ENCODE assay signal across 20 mouse cellular contexts in the genomic region with DNA sequence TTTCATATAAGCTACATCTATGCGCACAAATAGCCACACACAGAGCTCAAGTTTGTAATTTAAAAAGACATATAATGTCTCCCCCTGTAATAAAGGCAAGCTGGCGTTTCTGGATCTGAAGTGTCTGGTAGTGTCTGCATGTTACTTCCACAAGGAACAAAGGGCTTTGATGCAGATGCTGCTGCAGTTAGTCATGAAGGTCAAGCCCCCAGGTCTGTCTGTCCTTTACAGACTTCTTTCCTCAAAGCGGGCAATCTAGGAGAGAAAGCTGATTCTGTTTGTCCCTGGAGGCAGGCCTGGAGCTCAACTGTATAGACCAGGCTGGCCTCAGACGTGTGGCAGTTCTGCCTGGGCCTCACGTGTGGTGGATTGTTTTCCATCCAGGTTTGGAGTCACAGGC. TPM values are rescaled to one million over a fixed set of nuclear protein-coding genes. Genes with fewer than 3 reads are reported as not detected.
A peak's percentile ranks its signal among the peaks of the same experiment; 100 is the strongest.
DNase-seq lines count a peak whose midpoint lies in the region; ATAC-seq and TF ChIP-seq lines count a peak whose summit lies in the region.
"Had no signal": no experiment of that assay in that cellular context is flagged by ENCODE, and none has a peak within 500 bp of the region (broad histone marks: within the 10 kb centered on the region; RNA-seq: fewer than 3 reads in every experiment).

No protein-coding gene starts in this region.

- DNase-seq in stomach, postnatal 0 days (ENCODE audit: low spot score): no peak
- DNase-seq in ES-E14 (ENCODE audit: low read depth, low spot score): no peak
- DNase-seq in spleen, postnatal 36 days (ENCODE audit: low spot score in 2 of 2): no peak
- no peak for DNase-seq in lung, postnatal 14 days
- DNase-seq in gastrocnemius, postnatal 25 days: no peak
- DNase-seq: adrenal gland, adult 2 months; adrenal gland, postnatal 25 days; cerebellum, adult 2 months; cerebellum, postnatal 10 days; gastrocnemius, postnatal 14 days; heart, postnatal 36 days had no signal

- H3K4me1 ChIP-seq in stomach, embryonic 16.5 days (ENCODE audit: control insufficient read depth, insufficient read depth, low read length): peaks cover 18% of the 10 kb centered on the region
- H3K4me1 ChIP-seq in stomach, postnatal 0 days (replicated peaks; ENCODE audit: control insufficient read depth, insufficient read depth): no peaks in the 10 kb centered on the region; the same call in 1 of the 2 replicates
- H3K4me1 ChIP-seq in ES-E14 (ENCODE audit: control insufficient read depth in 2 of 2, insufficient read depth in 2 of 2, low read length in 2 of 2, poor library complexity in 1 of 2): peaks cover 11 to 44% of the 10 kb centered on the region in 2 experiments
- 0 out of 2 replicates have a peak, but pooled peaks cover 3% of the 10 kb centered on the region for H3K4me1 ChIP-seq in embryonic facial prominence, embryonic 12.5 days
- H3K4me1 ChIP-seq: forebrain, embryonic 15.5 days; hindbrain, embryonic 15.5 days had no signal

- TF ChIP-seq EP300 in stomach, postnatal 0 days (optimal IDR thresholded peaks at IDR 0.05): no peak

- 62% methylated on average over 5 of the region's 5 CpGs for WGBS in stomach, embryonic 16.5 days
- 61% methylated on average over 5 of the region's 5 CpGs for WGBS in stomach, postnatal 0 days
- WGBS in embryonic facial prominence, embryonic 12.5 days: 27% methylated on average over 5 of the region's 5 CpGs

- in situ Hi-C loops in ES-E14 (cut with MboI; ENCODE audit: low sequenced_read_pairs in 2 of 2, unreplicated experiment in 2 of 2): no loop called here

- no peak for ATAC-seq in stomach, embryonic 16.5 days (ENCODE audit: insufficient read depth, low FRiP score)
- no peak for ATAC-seq in stomach, postnatal 0 days (ENCODE audit: low FRiP score, low TSS enrichment)
- no peak for ATAC-seq in embryonic facial prominence, embryonic 12.5 days (ENCODE audit: insufficient number of reproducible peaks, insufficient read depth, low FRiP score, low TSS enrichment)
- ATAC-seq: forebrain, embryonic 15.5 days; intestine, embryonic 16.5 days had no signal

- H3K36me3 ChIP-seq in stomach, embryonic 16.5 days (ENCODE audit: control insufficient read depth, insufficient read depth, low read length): no peaks in the 10 kb centered on the region
- H3K36me3 ChIP-seq in stomach, postnatal 0 days (ENCODE audit: control insufficient read depth, insufficient read depth, low read length): no peaks in the 10 kb centered on the region
- H3K36me3 ChIP-seq in ES-E14 (ENCODE audit: control insufficient read depth, insufficient read depth, low read length, poor library complexity, severe bottlenecking): peaks cover 7% of the 10 kb centered on the region; the same call in 1 of the 2 replicates
- no peaks in the 10 kb centered on the region for H3K36me3 ChIP-seq in embryonic facial prominence, embryonic 12.5 days
- H3K36me3 ChIP-seq: forebrain, embryonic 15.5 days; heart, embryonic 13.5 days; hindbrain, embryonic 15.5 days had no signal

- no peak for TF ChIP-seq CTCF in stomach, postnatal 0 days (IDR thresholded peaks at IDR 0.05; ENCODE audit: low read depth)

- H3K27me3 ChIP-seq in stomach, embryonic 16.5 days (ENCODE audit: control insufficient read depth, insufficient read depth, low read length): no peaks in the 10 kb centered on the region
- H3K27me3 ChIP-seq in stomach, postnatal 0 days (ENCODE audit: control insufficient read depth, insufficient read depth, low read length): no peaks in the 10 kb centered on the region
- H3K27me3 ChIP-seq in embryonic facial prominence, embryonic 12.5 days: no peaks in the 10 kb centered on the region
- H3K27me3 ChIP-seq: CH12.LX; forebrain, embryonic 15.5 days; hindbrain, embryonic 15.5 days had no signal

- H3K4me2 ChIP-seq in stomach, embryonic 16.5 days (ENCODE audit: low read depth, low read length): no peak overlapping the region
- no peak overlapping the region for H3K4me2 ChIP-seq in stomach, postnatal 0 days (replicated peaks; ENCODE audit: low read depth)
- no peak overlapping the region for H3K4me2 ChIP-seq in embryonic facial prominence, embryonic 12.5 days (replicated peaks)
- H3K4me2 ChIP-seq: forebrain, embryonic 15.5 days; heart, embryonic 13.5 days; hindbrain, embryonic 15.5 days had no signal

- H3K4me3 ChIP-seq in stomach, embryonic 16.5 days (replicated peaks; ENCODE audit: low read length): no peak overlapping the region
- no peak overlapping the region for H3K4me3 ChIP-seq in stomach, postnatal 0 days (ENCODE audit: low read depth, low read length)
- H3K4me3 ChIP-seq in ES-E14 (ENCODE audit: insufficient read depth in 1 of 2, low read depth in 1 of 2, low read length in 2 of 2, poor library complexity in 1 of 2, severe bottlenecking in 1 of 2): no peak overlapping the region
- no peak overlapping the region for H3K4me3 ChIP-seq in embryonic facial prominence, embryonic 12.5 days
- H3K4me3 ChIP-seq: erythroblast, embryonic 14.5 days; forebrain, embryonic 15.5 days; heart, embryonic 13.5 days; hindbrain, embryonic 15.5 days had no signal

- H3K9ac ChIP-seq in stomach, embryonic 16.5 days (ENCODE audit: low read length): no peak overlapping the region
- no peak overlapping the region for H3K9ac ChIP-seq in stomach, postnatal 0 days (ENCODE audit: low read length)
- H3K9ac ChIP-seq in ES-E14 (ENCODE audit: insufficient read depth, low read depth, low read length, poor library complexity, severe bottlenecking): no peak overlapping the region
- no peak overlapping the region for H3K9ac ChIP-seq in embryonic facial prominence, embryonic 12.5 days
- H3K9ac ChIP-seq: forebrain, embryonic 15.5 days; heart, embryonic 13.5 days; hindbrain, embryonic 15.5 days had no signal

- H3K27ac ChIP-seq in stomach, embryonic 16.5 days (ENCODE audit: low read length): 0 out of 2 replicates have a peak overlapping the region, but pooled peaks have one; percentile 11
- H3K27ac ChIP-seq in stomach, postnatal 0 days (replicated peaks): no peak overlapping the region
- peak overlapping the region; percentile 24; the same call in 1 of the 2 replicates for H3K27ac ChIP-seq in ES-E14 (ENCODE audit: insufficient read depth, low read depth, low read length, poor library complexity, severe bottlenecking)
- H3K27ac ChIP-seq in embryonic facial prominence, embryonic 12.5 days: peak overlapping the region; percentile 43
- H3K27ac ChIP-seq: forebrain, embryonic 15.5 days; heart, embryonic 13.5 days; hindbrain, embryonic 15.5 days had no signal

- no peaks in the 10 kb centered on the region for H3K9me3 ChIP-seq in stomach, embryonic 16.5 days (replicated peaks; ENCODE audit: control insufficient read depth, low read length)
- no peaks in the 10 kb centered on the region for H3K9me3 ChIP-seq in stomach, postnatal 0 days (ENCODE audit: control insufficient read depth, low read length)
- H3K9me3 ChIP-seq in ES-E14 (ENCODE audit: control insufficient read depth, insufficient read depth, low read depth, low read length): no peaks in the 10 kb centered on the region
- no peaks in the 10 kb centered on the region for H3K9me3 ChIP-seq in embryonic facial prominence, embryonic 12.5 days
- H3K9me3 ChIP-seq: forebrain, embryonic 15.5 days; heart, embryonic 13.5 days; hindbrain, embryonic 15.5 days had no signal

TF ChIP-seq in ES-E14, 5 proteins besides CTCF, POLR2A, EP300 and RAD21:
- TF ChIP-seq ZC3H11A (IDR thresholded peaks at IDR 0.05; ENCODE audit: borderline replicate concordance, low read depth, low read length) (no peak), MAFK (IDR thresholded peaks at IDR 0.05; ENCODE audit: insufficient read depth, low read depth, low read length) (no peak), ZNF384 (IDR thresholded peaks at IDR 0.05; ENCODE audit: low read depth, low read length) (no peak), HCFC1 (IDR thresholded peaks at IDR 0.05; ENCODE audit: borderline replicate concordance, insufficient read depth, low read length) (no peak), CHD2 (IDR thresholded peaks at IDR 0.05; ENCODE audit: low read depth, low read length) (no peak)

RNA-seq across cellular contexts. Expression of a gene that starts 26.3 kb away (rescaled TPM):
- 215 and 267 TPM in 2 replicates for polyA plus RNA-seq in stomach, embryonic 16.5 days (2015; fragmentation: Nextera tagmentation; extraction: Ambion mirVana)
- polyA plus RNA-seq in stomach, postnatal 0 days (2015; fragmentation: Nextera tagmentation; extraction: Ambion mirVana): 118 and 131 TPM in 2 replicates
- 254 and 424 TPM in 2 replicates for total RNA-seq in ES-E14 (2012; rRNA removed)
- 26.4 and 26.6 TPM in 2 replicates for polyA plus RNA-seq in embryonic facial prominence, embryonic 12.5 days (2016; fragmentation: Nextera tagmentation; extraction: Ambion mirVana)
- under 1 TPM; 0.43 to 0.49 TPM for total RNA-seq in gastrocnemius, postnatal 25 days (2021)
- total RNA-seq: heart, postnatal 36 days; MEL had no signal
- polyA plus RNA-seq: erythroblast, embryonic 14.5 days had no signal

RNA-seq across cellular contexts. Expression of a gene that starts 53.4 kb away (rescaled TPM):
- polyA plus RNA-seq in stomach, embryonic 16.5 days (2015; fragmentation: Nextera tagmentation; extraction: Ambion mirVana): 8.6 and 9.4 TPM in 2 replicates
- polyA plus RNA-seq in stomach, postnatal 0 days (2015; fragmentation: Nextera tagmentation; extraction: Ambion mirVana): 3.0 and 3.1 TPM in 2 replicates
- 13.6 and 16.5 TPM in 2 replicates for total RNA-seq in ES-E14 (2012; rRNA removed)
- 12.0 and 12.6 TPM in 2 replicates for polyA plus RNA-seq in embryonic facial prominence, embryonic 12.5 days (2016; fragmentation: Nextera tagmentation; extraction: Ambion mirVana)
- 1 to 10 TPM; 8.9 to 9.9 TPM for total RNA-seq in gastrocnemius, postnatal 25 days (2021)

RNA-seq across cellular contexts. Expression of a gene that starts 56.2 kb away (rescaled TPM):
- polyA plus RNA-seq in stomach, embryonic 16.5 days (2015; fragmentation: Nextera tagmentation; extraction: Ambion mirVana): 13.4 and 26.5 TPM in 2 replicates
- 13.8 and 14.2 TPM in 2 replicates for polyA plus RNA-seq in stomach, postnatal 0 days (2015; fragmentation: Nextera tagmentation; extraction: Ambion mirVana)
- total RNA-seq in ES-E14 (2012; rRNA removed): 83.5 and 86.5 TPM in 2 replicates
- 5.4 and 6.1 TPM in 2 replicates for polyA plus RNA-seq in embryonic facial prominence, embryonic 12.5 days (2016; fragmentation: Nextera tagmentation; extraction: Ambion mirVana)
- total RNA-seq in gastrocnemius, postnatal 25 days (2021): 10 to 100 TPM; 92.1 to 97.0 TPM
